Mouse (Mus musculus) thymus, postnatal 14 days (tissue): Measurements from ENCODE around the gene Sdccag8.
A peak's percentile ranks its signal among the peaks of the same experiment; 100 is the strongest.

Experiments
- DNase-seq: peaks from one replicate; pipeline ENCODE4 v3.0.0; 2021

Gene Sdccag8

DNA sequence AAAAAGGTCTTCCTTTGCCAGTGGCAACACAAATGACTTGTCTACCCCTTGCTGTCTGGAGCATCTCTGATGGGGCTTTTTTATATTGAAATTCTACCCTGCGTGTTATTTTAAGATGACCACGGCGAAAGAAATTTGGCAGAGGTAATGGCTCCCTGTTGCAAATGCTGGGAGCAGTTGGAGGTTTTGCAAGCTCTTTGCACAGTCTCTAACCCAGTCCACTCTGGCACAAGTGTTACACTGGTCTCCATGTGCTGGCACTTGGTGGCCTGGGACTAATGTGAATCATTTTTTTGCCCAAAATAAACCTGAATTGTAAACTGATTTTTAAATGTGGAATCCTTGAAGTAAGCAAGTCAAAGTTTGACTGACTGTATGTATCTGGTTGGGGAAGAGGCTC, 199.3 kb downstream of the Sdccag8 start:
- DNase-seq = no peak

DNA sequence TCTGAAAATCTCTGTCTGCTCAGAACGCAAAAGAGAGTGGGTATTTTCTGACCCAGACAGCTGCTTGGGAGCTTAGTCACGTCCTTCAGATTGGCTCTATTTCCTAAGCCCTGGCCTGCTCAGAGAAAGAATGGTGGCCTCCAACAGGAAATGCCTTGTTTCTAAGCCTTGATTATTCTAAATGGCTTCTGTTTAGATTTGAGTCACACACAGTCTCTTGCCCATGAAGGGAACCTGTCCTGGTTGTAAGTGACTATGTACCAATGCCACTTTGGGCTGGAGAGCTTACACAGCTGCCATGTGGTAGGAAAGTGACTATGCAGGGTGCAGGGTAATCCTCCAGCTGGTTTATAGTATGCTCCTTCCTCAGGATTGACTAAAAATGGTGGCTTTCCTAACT, 199.9 kb downstream of the Sdccag8 start:
- DNase-seq = no peak

DNA sequence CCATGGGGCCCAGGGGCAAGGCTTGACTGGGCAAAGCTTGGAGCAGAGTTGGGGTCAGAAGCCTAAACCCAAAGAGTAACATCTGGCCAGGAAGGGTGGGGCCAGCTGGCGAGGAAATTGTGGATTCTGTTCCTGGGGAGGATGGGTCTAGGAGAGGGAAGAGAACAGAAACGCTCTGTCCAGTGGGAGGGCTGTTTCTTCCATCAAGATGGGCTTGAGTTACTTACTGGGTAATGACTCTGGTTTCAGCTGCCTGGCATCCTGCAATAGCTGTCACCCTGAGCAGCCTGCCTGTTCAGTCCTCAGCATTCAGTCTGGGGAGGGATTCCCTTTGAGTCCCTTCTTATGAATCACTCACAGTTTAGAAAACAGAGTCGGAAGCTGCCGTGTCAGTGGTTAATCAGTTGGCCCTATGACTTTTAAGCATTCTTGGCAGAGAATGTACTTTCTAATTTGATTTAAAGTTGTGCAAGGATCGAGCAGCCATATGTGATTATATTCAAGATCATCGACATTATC, 200.5 kb downstream of the Sdccag8 start:
- no peak for DNase-seq

DNA sequence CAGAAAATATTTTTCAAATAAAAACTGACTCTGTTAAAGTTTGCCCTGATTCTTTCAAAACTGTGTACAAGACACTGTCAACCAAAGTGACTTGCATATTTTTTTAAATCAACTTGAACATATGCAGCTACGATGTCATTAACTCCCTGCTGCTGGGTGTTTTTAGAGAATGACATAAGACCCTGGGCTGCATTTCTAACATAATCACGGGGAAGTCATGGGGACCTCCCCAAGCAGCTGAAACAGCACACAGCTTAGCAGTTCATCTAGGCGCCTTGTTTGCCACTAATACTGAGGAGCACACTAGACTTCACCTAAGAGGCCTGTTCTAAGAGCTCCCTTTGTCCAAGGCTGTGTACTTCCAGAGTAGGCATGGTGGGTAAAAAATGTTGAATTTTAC, 201.5 kb downstream of the Sdccag8 start:
- DNase-seq = no peak

DNA sequence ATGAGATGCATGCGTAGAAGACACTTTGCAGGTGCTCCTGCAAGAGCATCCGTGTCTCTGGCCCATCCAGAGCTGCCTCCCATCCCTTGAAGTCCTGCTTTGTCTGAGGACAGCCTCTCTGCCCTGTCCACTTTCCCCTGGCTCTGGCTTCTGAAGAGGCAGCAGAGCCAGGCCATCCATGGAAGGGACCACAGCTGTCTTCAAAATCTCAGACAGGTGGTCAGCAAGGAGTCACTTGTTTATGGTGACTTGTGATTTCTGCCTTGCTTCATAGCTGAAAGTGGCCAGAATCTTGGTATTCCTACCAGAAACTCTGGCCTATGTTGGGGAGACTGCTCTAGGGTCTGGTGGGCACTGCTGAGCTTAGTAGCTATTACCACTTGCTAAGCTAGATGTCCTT, 202.3 kb downstream of the Sdccag8 start:
- no peak for DNase-seq

DNA sequence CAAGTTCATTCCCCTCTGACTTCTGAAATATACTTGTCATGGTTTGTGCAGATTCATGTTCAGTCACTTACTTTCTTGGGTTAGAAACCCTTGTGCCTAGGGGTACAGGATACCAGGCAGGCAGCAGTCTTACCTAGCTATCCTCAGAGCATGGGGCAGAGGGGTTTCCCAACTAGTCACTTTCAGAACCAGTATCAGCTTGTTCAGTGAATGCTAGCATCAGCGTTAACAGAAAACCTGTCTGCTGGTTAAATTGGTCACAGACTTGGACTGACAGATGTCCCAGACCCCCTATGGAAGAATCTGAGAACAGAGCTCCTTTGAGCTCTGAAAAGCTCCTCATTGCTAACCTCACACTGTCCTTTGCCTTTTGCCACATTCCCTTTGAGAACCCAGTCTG, 204.3 kb downstream of the Sdccag8 start:
- no peak for DNase-seq

DNA sequence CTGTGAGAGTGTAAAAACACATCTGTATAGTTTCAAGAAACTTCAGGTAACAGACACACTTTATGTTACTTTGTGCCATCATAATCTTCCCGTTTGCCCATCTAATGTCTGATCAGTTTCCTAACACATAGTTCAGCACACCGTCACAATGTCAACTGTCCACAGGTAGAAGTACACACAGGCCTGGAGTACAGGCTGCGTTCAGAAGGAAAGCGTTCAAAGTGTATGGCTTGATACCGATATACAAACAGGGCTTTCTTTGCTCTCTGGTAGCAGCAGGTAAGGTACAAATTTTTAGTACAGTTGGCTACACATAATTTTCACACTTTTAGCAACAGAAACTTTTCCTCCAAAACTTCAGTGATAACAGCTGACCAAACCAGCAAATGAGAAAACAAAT, 205.2 kb downstream of the Sdccag8 start:
- DNase-seq = no peak

DNA sequence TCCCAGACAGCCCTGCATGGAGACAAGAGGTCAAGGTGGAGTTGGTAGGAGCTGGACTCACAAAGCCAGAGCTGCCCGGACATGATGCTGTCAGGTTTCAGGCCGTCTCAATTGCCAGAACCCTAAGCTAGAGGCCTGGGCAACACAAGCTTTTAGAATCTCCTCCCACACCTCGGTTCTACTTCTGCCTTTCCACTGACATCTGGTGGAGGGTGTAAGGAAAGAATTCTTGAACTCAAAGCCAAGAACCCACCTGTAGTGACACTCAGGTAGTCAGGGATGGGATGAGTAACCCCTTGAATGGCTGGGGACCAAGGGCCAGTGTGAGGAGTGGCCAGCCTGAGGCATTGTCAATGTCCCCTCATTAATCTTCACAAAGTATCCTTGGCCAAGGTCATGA, 208.3 kb downstream of the Sdccag8 start:
- peak; percentile 28 for DNase-seq

DNA sequence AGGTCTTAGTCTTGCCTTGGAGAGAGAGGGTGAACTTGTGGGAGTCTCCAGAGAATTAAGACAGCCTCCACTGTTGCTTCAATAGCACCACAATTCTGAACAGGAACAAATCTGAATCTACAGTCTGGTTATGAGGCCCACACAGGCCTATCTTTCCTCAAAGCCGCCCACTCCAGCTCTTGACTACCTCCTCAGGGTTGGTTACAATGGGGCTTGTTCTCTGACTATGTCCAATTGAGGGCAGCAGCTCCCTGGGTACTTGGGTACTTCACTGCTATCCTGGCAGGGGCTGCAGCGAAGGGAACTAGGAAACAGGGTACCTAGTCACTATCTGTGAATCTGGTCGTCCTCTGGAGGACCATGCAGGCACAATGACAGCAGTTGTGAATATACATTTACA, 213.2 kb downstream of the Sdccag8 start:
- no peak for DNase-seq

DNA sequence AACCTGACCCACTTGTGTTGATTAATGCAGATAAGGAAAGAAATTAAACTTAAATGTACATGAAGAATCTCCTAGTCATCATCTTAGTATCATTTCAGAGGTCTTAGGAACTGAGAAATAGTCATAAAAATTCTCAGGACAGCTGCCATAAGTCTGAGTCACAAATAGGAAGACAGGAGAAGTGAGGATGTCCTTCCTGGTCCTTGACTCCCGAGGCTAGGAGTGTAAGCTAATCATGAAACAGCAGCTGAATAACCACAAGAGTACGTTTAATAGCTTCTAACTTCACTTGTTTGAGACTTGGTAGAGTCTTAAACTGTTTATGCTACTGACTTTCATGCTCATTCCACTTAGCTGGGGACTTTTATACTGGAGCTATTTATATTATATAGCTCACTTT, 214.6 kb downstream of the Sdccag8 start:
- no peak for DNase-seq

DNA sequence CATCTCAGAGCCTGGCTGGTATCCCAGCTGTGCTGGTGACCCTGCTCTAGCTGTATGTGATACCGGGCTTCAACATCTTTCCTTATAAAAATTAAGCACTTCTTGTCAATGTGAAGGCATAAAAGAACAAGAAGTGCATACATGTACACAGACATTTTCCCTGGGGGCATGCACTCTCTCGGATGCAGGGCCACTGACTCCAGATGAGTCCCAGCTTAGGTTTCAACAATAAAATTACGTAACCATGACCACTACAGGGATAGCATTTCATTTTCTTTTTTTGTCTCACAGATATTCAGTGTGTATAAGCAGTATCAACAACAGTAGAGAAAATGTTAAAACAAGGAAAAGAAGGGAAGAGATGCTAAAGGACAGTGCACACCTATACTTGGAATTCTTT, 216.2 kb downstream of the Sdccag8 start:
- no peak for DNase-seq

DNA sequence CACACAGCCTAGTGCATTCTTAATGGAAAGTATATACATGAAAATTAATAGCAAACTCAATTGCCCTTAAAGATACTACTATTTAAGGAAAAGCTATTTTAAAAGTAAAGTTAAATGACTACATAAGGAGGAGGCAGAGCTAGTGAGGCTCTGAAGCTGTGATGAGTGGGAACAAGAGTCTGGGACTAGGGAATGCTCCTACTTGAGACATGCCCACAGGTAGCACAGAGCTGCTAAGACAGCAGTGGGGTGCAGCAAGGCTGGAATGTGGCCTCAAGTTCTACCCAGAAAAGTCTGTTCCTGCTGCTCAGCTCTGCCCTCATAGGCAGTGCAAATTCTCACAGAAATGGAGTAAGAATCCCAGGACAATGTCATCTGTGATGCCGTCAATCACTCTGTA, 216.7 kb downstream of the Sdccag8 start:
- no peak for DNase-seq

DNA sequence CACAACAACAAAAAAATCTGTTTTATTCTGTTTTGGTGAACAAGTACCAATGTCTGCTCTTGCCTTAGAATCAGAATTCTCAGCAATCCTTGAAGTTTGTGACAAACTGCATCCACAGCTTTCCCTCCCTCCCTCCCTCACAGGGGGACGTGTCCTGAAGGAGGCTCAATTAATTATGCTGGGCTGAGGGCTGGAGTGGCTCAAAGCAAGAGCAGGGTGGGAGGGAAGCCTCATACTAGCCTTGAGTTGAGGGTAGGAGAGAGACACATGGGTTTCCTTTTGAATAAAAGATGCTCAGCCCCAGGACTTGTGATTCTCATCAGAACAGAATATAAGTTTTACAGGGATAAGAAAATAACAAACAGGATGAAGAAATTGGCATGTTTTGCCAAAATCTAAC, 217.8 kb downstream of the Sdccag8 start:
- no peak for DNase-seq

DNA sequence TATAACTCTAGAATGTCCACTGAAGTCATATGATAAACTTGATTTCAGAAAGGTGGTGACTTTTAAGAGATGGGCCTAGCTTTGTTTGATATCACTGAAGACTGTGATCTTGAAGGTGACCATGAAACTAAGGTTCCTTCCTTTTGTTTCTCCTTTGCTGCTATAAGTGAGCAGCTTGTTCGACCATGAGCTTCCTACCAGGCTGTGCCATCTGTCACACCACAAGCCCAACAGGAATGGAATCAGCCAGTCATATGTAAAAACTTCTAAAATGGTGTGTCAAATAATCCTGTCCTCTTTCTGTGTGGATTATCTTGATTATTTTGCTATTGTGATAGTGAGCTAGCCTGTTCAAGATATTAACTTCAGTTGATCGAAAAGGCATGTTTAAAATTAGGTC, 221.0 kb downstream of the Sdccag8 start:
- no peak for DNase-seq

DNA sequence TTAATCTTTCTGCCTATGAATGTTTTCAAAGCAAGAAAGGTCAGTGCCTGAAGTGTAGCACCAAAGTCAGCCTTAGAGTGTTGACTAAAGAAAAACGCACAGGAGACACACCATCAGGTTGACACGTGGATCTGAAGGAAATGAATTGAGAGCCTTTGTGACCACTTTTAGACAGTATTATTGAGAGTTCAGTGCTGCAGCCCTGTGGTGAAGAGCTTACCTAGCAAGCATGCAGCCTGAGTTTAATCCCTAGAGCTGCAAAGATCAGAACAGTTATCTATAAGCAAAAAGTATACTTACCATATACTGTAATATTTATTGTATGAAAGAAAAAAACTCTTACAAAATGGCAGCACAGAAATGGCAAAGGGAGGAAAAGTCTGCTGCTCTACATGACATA, 223.9 kb downstream of the Sdccag8 start:
- no peak for DNase-seq

DNA sequence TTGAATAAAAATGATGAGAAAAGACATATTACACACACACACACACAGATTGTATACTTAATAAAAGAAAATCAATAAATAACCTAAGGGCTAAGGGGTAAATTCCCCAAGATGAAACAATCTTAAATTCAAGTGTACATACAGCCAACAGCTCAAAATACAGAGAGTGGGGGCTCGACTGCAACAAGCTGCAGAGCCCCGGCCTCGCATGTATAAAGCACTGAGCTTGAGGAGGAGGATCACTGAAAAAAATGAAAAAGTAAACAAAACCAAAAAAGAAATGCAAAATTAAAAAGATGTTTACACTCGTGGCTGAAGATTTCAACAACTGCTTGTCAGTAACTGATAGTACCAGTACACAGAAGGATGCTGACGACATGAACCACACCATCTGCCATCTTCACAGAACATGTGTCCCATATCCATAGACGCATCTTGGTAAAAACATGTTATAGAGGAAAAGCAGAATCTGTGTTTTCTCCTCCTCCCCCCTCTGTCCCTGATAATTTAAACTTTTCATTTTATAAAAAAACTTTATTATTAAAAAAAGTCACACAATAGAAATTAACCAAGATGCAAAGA, 224.7 kb downstream of the Sdccag8 start:
- no peak for DNase-seq

DNA sequence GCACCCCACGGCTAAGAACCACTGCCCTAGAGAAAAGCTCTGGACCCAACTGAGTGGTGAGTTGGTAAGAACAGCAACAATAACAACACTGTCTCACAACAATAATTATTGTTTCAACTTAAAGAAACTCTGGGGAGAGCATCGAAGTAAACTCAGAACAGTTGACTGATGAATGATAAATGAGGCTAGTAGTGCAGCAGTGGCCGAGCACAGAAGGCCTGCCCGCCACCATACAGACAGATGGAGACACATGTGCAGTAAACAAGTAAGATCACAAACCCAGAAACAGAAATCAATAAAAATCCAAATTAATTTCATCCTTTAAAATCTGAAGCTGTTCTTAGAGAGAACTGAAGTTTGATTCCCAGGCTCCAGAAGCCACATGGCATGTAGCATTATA, 225.6 kb downstream of the Sdccag8 start:
- DNase-seq = no peak

DNA sequence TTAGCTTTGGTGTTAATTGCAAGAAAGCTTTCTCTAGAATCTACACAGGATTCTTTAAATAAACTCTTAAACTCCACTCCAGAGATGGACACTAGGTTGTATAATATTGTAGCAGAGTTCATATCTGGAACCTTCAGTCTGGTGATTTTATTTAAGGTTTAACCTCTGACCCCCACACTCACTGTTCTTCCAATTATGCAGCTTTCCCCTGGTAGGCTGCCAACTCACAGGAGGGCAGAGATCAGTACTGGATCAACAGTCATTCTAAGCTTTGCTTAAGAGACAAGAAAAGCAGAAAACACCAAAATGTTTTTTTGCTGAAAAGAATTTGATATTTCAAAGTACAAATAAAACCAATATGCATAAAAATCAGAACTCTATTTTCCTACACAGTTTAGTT, 231.4 kb downstream of the Sdccag8 start:
- no peak for DNase-seq

DNA sequence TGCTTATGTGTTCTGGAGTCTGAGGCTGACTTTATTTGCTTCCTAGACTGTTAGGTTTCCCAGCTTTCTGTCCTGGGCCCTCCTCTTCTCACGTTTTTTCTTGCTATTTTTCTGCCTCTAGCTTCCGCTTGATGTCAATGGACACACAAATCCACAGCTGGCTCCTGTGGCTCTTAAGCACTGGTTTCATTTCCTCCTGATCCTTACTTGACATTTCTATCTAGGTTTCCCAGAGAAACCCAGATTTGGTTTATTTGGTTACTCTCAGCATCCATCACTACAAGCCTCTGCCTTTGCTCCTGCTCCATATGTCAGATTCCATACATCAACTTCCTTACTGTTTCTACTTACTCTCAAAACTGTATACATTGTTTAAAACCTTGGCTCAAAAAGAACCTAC, 232.5 kb downstream of the Sdccag8 start:
- DNase-seq = no peak

DNA sequence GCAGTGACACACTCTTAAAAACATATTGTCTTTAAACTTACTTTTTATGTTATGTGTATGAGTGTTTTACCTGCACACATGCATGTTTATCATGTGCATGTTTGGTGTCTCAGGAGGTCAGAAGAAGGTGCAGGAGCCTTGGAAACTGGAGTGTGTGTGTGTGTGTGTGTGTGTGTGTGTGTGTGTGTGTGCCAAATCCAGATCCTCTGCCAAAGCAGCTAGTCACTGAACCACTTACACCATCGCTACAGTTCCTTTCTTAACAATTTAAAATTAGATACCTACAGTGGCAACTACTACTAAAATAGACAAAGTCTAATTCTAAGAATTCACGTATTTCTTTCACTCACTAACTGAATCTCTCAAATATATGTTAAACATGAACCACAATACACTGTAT, 234.3 kb downstream of the Sdccag8 start:
- DNase-seq = no peak

DNA sequence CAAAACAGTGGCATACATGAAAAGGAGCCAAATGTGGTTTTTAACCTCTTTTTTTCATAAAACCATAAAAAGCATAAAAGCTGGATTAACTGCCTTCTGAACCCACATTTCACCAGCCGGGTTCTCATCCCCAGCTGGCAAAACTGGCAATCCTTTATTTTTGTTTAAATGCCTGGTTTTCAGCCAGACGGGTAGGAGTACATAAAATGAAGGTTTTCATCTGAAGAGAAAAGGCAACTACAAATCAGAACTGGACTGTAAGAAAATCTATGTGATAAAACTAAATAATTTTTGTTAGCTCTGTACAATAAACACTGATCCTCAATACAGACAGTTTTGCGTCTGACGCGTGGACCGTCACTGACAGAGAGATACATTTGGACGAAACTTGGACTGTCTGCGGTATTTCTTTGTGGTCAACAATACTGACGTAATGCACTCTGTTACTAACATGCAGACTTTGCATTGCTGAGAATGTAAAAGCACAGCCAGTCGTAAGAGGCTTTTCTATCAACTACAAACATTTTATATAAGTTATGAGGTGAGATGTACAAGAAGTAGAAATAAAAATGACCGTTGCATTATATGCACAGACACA, 237.0 kb downstream of the Sdccag8 start:
- no peak for DNase-seq

DNA sequence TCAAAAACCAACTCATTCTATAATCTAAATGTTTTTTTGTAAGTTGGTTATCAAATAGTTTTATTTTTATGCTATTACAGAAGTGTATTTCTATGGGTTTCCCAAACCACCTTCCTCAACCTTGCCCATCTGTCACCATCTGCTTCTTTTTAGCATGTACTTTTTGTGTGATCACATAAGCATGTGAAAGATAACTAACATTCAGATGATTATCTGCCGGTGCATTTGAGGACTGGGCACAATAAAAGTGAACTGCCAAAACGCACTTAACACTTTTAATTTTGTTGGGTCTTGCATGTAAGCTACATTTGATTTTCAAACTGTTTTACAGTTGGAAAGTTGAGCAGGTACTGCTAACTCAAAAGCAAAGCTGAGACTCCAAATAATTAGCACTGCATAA, 240.4 kb downstream of the Sdccag8 start:
- DNase-seq = no peak

DNA sequence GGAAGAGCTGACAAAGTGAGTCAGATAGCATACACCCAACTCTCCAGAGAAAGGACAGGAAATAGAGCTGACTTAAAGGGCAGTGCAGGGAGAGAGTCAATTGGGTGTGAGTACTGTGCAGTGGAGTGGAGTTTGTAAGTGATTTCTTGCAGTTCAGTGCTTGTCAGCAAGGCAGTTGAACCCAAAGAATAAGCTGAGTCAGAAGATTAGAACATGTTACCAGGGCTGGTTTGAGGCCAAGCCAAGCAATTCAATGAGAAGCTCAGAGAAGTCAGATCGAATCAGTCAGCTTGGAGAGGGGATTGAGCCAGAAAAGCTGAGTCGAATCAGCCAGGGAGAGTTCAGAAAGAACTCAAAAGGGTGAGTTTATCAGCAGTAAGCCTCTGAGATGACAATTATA, 247.3 kb downstream of the Sdccag8 start:
- DNase-seq = no peak

DNA sequence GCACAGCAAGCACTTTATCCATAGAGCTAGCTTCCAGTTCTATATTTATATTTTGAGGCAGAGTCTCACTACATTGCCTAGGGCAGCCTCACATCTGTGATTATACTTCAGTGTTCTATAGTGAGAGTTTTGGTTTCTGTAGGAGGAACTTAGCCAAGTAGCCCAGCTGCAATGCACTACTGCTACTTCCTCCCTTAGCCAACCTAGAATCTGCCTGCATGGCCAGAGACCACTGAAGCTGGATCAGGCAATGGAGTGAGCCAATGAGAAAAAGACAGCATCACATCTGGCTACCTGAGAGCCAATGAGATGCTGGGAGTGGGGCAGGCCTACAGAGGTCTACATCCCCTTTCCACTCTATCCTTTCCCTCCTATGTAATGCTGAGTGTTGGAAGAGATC, 251.3 kb downstream of the Sdccag8 start:
- no peak for DNase-seq

DNA sequence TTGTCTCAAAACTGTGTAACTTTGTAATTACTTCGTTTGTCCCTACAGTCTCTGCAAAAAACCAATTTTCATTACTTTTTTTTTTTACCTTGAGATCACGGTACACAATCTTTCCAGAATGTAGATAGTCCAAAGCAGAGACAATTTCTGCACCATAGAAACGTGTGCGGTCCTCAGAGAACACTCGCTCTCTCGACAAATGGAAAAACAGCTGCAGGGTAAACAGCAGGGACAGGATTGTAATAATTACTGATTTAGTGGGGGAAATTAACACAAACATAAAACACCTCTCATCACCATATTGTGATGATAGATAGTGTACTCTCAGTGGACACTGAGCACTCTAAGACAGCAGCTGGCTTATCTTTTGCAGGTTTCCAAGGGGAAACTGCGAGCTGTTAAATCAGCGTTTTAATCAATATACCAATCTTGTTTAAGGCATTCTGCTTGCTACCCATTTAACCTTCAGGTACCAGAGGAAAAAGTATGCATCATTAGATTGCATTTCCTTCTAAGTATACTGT, 252.7 kb downstream of the Sdccag8 start:
- no peak for DNase-seq
